Mouse (Mus musculus): ENCODE results near the gene Celf6. TPM values are rescaled to one million over a fixed set of nuclear protein-coding genes. Genes with fewer than 3 reads are reported as not detected.

Gene Celf6
- not detected in 2 replicates for polyA plus RNA-seq (2012; rRNA removed)

DNA sequence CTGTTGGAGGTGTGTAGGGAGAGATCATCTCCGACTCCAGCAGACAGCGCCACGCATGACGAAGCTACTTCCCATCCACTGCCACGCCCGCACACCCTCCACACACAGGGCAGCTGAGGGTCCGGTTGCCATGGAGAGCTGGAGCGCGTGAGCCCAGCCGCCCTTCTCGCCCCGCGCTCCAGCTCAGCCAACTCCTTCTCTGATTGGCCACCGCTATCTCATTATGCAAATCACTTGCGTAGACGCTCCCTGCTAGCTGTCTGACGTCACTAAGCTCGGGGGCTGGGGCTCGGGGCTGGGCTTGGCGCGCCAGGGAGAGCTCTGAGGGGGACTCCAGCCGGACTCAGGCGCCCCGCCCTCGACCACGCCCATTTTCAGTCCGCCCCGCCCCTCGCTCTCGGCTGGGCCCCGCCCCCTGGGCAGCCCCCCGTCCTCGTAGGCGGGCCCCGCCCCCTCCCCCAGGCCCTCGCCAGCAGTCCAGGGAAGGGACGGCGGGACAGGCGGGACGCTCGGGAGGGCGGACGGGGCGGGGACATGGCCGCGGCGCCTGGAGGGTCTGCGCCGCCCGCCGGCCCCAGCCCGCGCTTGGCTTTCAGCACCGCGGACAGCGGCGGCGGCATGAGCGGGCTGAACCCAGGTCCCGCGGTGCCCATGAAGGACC is at the start of gene Celf6:
Gene Celf6, plus strand, starts transcription at position 74 of the 661 bp plus-strand sequence.

DNA sequence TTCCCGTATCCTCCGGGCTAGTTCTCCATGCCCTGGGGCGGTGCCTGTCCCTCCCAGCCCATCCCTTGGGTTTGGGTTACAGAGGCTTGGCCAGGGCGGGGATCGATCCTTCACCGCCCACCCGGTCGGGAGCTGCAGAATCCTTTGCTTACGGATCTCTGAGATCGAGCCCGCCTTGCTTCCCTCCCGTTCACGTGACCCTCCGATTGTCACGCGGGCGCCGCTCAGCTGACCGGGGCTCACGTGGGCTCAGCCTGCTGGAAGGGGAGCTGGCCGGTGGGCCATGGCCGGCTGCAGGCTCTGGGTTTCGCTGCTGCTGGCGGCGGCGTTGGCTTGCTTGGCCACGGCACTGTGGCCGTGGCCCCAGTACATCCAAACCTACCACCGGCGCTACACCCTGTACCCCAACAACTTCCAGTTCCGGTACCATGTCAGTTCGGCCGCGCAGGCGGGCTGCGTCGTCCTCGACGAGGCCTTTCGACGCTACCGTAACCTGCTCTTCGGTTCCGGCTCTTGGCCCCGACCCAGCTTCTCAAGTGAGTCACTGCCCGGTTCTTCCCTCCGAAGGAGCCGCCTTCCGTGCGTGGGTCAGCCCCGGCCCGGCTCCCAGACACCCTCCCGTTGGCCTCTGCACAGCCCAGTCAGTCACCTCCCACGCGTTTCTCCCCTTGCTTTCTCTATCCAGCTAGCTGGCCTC is 38.1 kb upstream of the Celf6 start, which contains the start of the genes Hexa and Tmem202:
Gene Hexa, plus strand, starts transcription at position 100 of the 697 bp plus-strand sequence.
Gene Tmem202, minus strand, starts transcription at position 407 of the 697 bp plus-strand sequence.

GRCm38 (mm10) chr9:59616622-59617306 is 39.0 kb downstream of the Celf6 start, which contains the start of gene Parp6:
TSS of gene Parp6 (plus strand) at chr9:59617284.

DNA sequence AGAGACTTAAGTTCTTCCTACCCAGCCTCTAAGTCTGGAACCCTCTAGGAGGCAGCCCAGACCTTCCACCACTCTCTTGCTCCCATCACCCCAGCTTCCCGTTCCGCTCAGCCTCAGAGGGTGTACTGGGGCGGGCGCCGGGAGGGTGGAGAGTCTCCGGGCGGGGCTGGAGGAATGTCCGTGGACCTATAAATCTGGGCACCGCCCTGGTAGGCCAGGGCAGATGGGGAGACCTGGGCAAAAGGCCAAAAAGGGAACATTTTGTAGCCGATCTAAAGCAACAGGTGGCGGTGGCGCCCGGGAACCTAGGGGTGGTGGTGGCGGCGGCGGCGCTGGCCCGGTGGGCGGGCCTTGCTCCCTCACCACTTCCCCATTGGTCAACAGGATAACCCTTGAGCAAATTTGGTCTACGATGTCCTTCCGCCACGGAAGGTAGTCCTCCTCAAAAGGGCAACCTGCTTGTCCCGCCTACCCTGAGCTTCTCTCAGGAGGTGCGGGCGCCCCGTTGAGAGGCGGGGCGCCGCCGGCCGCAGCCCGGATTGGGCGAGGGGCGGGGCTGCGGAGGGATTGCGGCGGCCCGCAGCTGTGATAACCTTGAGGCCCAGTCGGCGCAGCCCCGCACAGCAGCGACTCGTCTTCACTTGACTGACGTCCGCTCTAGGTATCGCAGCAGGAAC is 78.4 kb downstream of the Celf6 start, which contains the start of gene Pkm:
Gene Pkm, plus strand, starts transcription at position 411 of the 677 bp plus-strand sequence.

Other genes starting within 250 kb of the Celf6 start
- 1.3 TPM in 2 replicates for gene Bbs4, start 224.4 kb upstream of the Celf6 start, polyA plus RNA-seq (2012; rRNA removed)
- gene Arih1, start 91.3 kb upstream of the Celf6 start, polyA plus RNA-seq (2012; rRNA removed) = 11.4 and 13.4 TPM in 2 replicates
- gene Hexa, start 38.4 kb upstream of the Celf6 start, polyA plus RNA-seq (2012; rRNA removed) = 17.0 and 19.4 TPM in 2 replicates
- gene Tmem202, start 38.1 kb upstream of the Celf6 start, polyA plus RNA-seq (2012; rRNA removed) = 0.02 and 0.05 TPM in 2 replicates
- 4.7 and 5.9 TPM in 2 replicates for gene Parp6, start 39.4 kb downstream of the Celf6 start, polyA plus RNA-seq (2012; rRNA removed)
- gene Pkm, start 78.5 kb downstream of the Celf6 start, polyA plus RNA-seq (2012; rRNA removed) = 116 and 117 TPM in 2 replicates
- gene Gramd2, start 102.2 kb downstream of the Celf6 start, polyA plus RNA-seq (2012; rRNA removed) = 0.05 and 0.06 TPM in 2 replicates
- 1.5 and 1.6 TPM in 2 replicates for gene Senp8, start 172.8 kb downstream of the Celf6 start, polyA plus RNA-seq (2012; rRNA removed)
- 2.7 TPM in 2 replicates for gene Myo9a, start 173.0 kb downstream of the Celf6 start, polyA plus RNA-seq (2012; rRNA removed)

All from liver, embryonic 14 days (tissue).